Mouse (Mus musculus): ENCODE data around the gene Plin3. TPM values are rescaled to one million over a fixed set of nuclear protein-coding genes. Genes with fewer than 3 reads are reported as not detected.

The Plin3 gene
- total and polyA plus RNA-seq, 2 experiments = 21.5 to 23.0 TPM

GRCm38 (mm10) chr17:56257181-56257894 lies 35.3 kb downstream of the Plin3 start:
- peak overlapping the region; percentile 72 for H3K27ac ChIP-seq (replicated peaks; ENCODE audit: insufficient read depth, low read depth, low read length)
- H3K27me3 ChIP-seq (ENCODE audit: control insufficient read depth, insufficient read depth, low read length) = no peaks in the 10 kb centered on the region
- H3K79me2 ChIP-seq (ENCODE audit: control insufficient read depth, insufficient read depth, low read length) = peaks cover 32% of the 10 kb centered on the region
- TF ChIP-seq CTCF (IDR thresholded peaks at IDR 0.05; ENCODE audit: low read depth, low read length) (no peak), POLR2A (IDR thresholded peaks at IDR 0.05; ENCODE audit: extremely low read depth, insufficient read depth, low read length) (no peak)
- WGBS = 6% methylated on average over 58 of the region's 58 CpGs
- H3K4me1 ChIP-seq (ENCODE audit: control insufficient read depth, insufficient read depth, low read length) = peaks cover 29% of the 10 kb centered on the region
- peaks cover 17% of the 10 kb centered on the region for H3K36me3 ChIP-seq (ENCODE audit: control insufficient read depth, insufficient read depth, low read length)
- H3K4me3 ChIP-seq (ENCODE audit: insufficient read depth, low read depth, low read length) = peak overlapping the region; percentile 94
- no peak for DNase-seq (ENCODE audit: extremely low read depth, low read depth, low spot score)
- peak overlapping the region; percentile 87 for H3K9ac ChIP-seq (ENCODE audit: low read depth, low read length)

DNA sequence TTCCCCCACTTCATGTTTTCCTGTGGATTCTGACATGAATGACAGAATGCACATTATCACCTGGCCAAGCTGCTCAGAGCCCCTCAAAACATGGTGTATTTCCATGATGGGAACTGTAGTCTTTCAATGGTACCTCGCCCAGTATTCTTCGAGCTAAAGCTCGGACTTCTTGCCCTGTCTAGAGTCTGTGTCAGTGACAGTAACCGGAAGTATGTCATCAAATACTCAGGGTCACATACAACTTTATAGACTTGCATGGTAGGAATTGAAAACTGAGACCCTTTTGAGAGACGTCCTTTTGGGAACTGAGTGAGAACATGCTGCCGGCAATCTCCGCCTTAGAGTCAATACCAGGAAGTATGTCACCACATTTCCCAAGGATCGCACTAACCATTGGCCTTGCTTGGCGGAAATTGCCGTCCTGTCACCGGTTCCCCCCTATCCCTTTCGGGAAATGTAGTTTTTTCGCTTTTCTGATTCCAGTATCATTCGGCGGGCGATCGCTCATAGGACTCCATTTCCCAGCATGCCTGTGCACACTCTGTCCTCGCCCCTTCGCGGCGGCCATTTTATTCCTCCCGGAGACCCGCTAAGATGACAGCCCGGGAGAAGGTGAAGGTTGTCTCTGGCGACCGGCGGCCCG lies 36.3 kb downstream of the Plin3 start, which contains the start of gene Fem1a:
TSS of gene Fem1a (plus strand) at position 572 of the 643 bp plus-strand sequence.
- Histone ChIP-seq H3K27ac (replicated peaks; ENCODE audit: insufficient read depth, low read depth, low read length) (peak within 1 kb of the TSS; percentile 92), H3K27me3 (ENCODE audit: control insufficient read depth, insufficient read depth, low read length) (no peaks in the 10 kb centered on the region), H3K4me3 (ENCODE audit: insufficient read depth, low read depth, low read length) (peak within 1 kb of the TSS; percentile 94), H3K79me2 (ENCODE audit: control insufficient read depth, insufficient read depth, low read length) (peaks cover 32% of the 10 kb centered on the region), H3K36me3 (ENCODE audit: control insufficient read depth, insufficient read depth, low read length) (peaks cover 17% of the 10 kb centered on the region), H3K4me1 (ENCODE audit: control insufficient read depth, insufficient read depth, low read length) (peaks cover 28% of the 10 kb centered on the region), H3K9ac (ENCODE audit: low read depth, low read length) (peak within 1 kb of the TSS; percentile 87)
- peak; percentile 98 for DNase-seq (ENCODE audit: extremely low read depth, low read depth, low spot score)
- TF ChIP-seq POLR2A (IDR thresholded peaks at IDR 0.05; ENCODE audit: extremely low read depth, insufficient read depth, low read length) (0 out of 2 replicates have a peak, but pooled peaks have one; percentile 41), CTCF (IDR thresholded peaks at IDR 0.05; ENCODE audit: low read depth, low read length) (no peak)
- 0% methylated on average over 28 of the region's 28 CpGs for WGBS

DNA sequence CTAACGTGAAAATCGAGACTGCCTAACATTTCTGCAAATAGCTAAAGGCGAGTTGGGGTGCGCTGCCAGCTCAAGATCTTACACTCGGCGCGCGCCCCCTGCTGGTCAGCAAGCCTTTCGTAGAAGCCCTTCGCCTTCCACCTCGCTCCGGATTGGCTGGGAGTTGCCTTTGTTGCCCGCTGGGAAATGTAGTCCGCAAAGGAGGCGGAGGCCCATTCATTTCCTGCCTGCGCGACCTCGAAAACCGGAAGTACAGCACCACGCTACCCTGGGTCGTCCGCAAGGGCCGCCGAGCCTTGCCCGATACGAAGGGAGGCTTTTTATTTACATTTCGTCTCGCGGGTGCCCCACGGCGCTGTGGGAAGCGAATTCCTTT lies 36.8 kb downstream of the Plin3 start:
- Histone ChIP-seq H3K36me3 (ENCODE audit: control insufficient read depth, insufficient read depth, low read length) (peaks cover 14% of the 10 kb centered on the region), H3K79me2 (ENCODE audit: control insufficient read depth, insufficient read depth, low read length) (peaks cover 32% of the 10 kb centered on the region), H3K4me3 (ENCODE audit: insufficient read depth, low read depth, low read length) (peak overlapping the region; percentile 51), H3K4me1 (ENCODE audit: control insufficient read depth, insufficient read depth, low read length) (peaks cover 24% of the 10 kb centered on the region), H3K27me3 (ENCODE audit: control insufficient read depth, insufficient read depth, low read length) (no peaks in the 10 kb centered on the region), H3K27ac (replicated peaks; ENCODE audit: insufficient read depth, low read depth, low read length) (peak overlapping the region; percentile 92), H3K9ac (ENCODE audit: low read depth, low read length) (peak overlapping the region; percentile 69)
- peak; percentile 97 for DNase-seq (ENCODE audit: extremely low read depth, low read depth, low spot score)
- WGBS = under 1% methylated on average over 32 of the region's 32 CpGs
- peak; percentile 92 for TF ChIP-seq CTCF (IDR thresholded peaks at IDR 0.05; ENCODE audit: low read depth, low read length)
- peak; percentile 57; the same call in 1 of the 2 replicates for TF ChIP-seq POLR2A (IDR thresholded peaks at IDR 0.05; ENCODE audit: extremely low read depth, insufficient read depth, low read length)

DNA sequence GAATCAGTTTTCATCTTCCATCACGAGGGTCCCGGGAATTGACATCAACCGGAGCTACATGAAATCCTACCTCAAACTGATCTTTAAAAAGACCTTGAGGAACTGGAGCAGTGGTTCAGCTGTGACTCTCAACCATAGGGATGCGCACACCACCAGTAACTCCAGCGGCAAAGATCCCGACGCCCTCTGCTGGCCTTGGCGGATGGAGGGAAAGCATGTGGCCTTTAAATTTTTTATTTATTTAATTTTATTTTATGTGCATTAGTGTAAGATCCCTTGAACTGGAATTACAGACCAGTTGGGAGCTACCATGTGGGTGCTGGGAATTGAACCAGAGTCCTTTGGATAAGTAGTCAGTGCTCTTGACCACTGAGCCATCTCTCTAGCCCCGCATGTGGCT lies 37.2 kb downstream of the Plin3 start:
- H3K36me3 ChIP-seq (ENCODE audit: control insufficient read depth, insufficient read depth, low read length) = peaks cover 13% of the 10 kb centered on the region
- TF ChIP-seq CTCF (IDR thresholded peaks at IDR 0.05; ENCODE audit: low read depth, low read length) (0 out of 2 replicates have a peak, but pooled peaks have one; percentile 19), POLR2A (IDR thresholded peaks at IDR 0.05; ENCODE audit: extremely low read depth, insufficient read depth, low read length) (no peak)
- H3K79me2 ChIP-seq (ENCODE audit: control insufficient read depth, insufficient read depth, low read length) = peaks cover 32% of the 10 kb centered on the region
- H3K9ac ChIP-seq (ENCODE audit: low read depth, low read length) = no peak overlapping the region
- WGBS = 25% methylated on average over 9 of the region's 9 CpGs
- H3K4me1 ChIP-seq (ENCODE audit: control insufficient read depth, insufficient read depth, low read length) = peaks cover 23% of the 10 kb centered on the region
- H3K4me3 ChIP-seq (ENCODE audit: insufficient read depth, low read depth, low read length) = no peak overlapping the region
- H3K27ac ChIP-seq (replicated peaks; ENCODE audit: insufficient read depth, low read depth, low read length) = no peak overlapping the region
- no peak for DNase-seq (ENCODE audit: extremely low read depth, low read depth, low spot score)
- H3K27me3 ChIP-seq (ENCODE audit: control insufficient read depth, insufficient read depth, low read length) = no peaks in the 10 kb centered on the region

- TF ChIP-seq POLR2A (IDR thresholded peaks at IDR 0.05; ENCODE audit: extremely low read depth, insufficient read depth, low read length) (no peak), CTCF (IDR thresholded peaks at IDR 0.05; ENCODE audit: low read depth, low read length) (no peak)
- H3K27me3 ChIP-seq (ENCODE audit: control insufficient read depth, insufficient read depth, low read length) = no peaks in the 10 kb centered on the region
- no peak overlapping the region for H3K9ac ChIP-seq (ENCODE audit: low read depth, low read length)
Measured at GRCm38 (mm10) chr17:56254695-56255094, 38.0 kb downstream of the Plin3 start.

More at GRCm38 (mm10) chr17:56254695-56255094, 38.0 kb downstream of the Plin3 start:
- Histone ChIP-seq H3K27ac (replicated peaks; ENCODE audit: insufficient read depth, low read depth, low read length) (no peak overlapping the region), H3K79me2 (ENCODE audit: control insufficient read depth, insufficient read depth, low read length) (peaks cover 26% of the 10 kb centered on the region), H3K4me1 (ENCODE audit: control insufficient read depth, insufficient read depth, low read length) (peaks cover 16% of the 10 kb centered on the region), H3K36me3 (ENCODE audit: control insufficient read depth, insufficient read depth, low read length) (peaks cover 5% of the 10 kb centered on the region), H3K4me3 (ENCODE audit: insufficient read depth, low read depth, low read length) (no peak overlapping the region)
- 95% methylated on average over 4 of the region's 4 CpGs for WGBS
- DNase-seq (ENCODE audit: extremely low read depth, low read depth, low spot score) = no peak
